Mouse (Mus musculus) embryonic fibroblast, embryonic 13.5 days (primary cell): Measurements from ENCODE around the gene Il22ra2.

Experiments
- CTCF ChIP-seq: IDR thresholded peaks from 2 replicates; pipeline ENCODE4 v1.5.1; 2011; ENCODE audit warnings: mild to moderate bottlenecking, control low read depth, low read length, moderate library complexity, borderline replicate concordance; ENCODE audit not compliant: insufficient read depth
- POLR2A ChIP-seq: IDR thresholded peaks from 2 replicates; pipeline ENCODE4 v1.6.1; 2011; ENCODE audit warnings: low read depth, mild to moderate bottlenecking, control low read depth, low read length, moderate library complexity

- TF ChIP-seq CTCF = no peak
- no peak for TF ChIP-seq POLR2A
These were observed 18.6 kb upstream of the Il22ra2 start for GRCm38 (mm10) chr10:19603231-19603630.
